Mouse (Mus musculus) MEL (cell line): Measurements from ENCODE around the gene Actr1b. TPM values are rescaled to one million over a fixed set of nuclear protein-coding genes. Genes with fewer than 3 reads are reported as not detected.

Experiments
- DNase-seq: peaks from one replicate; pipeline ENCODE4 v3.0.0; 2011; ENCODE audit warnings: low read depth, low spot score
- H3K27ac ChIP-seq: 2 replicates; pipeline ENCODE4 v1.5.1; 2012; ENCODE audit warnings: low read depth, mild to moderate bottlenecking, control low read depth, low read length, moderate library complexity; ENCODE audit not compliant: control insufficient read depth
- H3K27me3 ChIP-seq, 2 experiments: fragments of 150-350 bp in 1 of 2; sonication (generic) in 1 of 2; 2 replicates each; pipeline ENCODE4 v1.6.1; 2012; ENCODE audit warnings: low read length in 2 of 2, mild to moderate bottlenecking in 2 of 2, improper control_type of control experiment in 1 of 2, moderate library complexity in 1 of 2; ENCODE audit not compliant: insufficient read depth in 2 of 2, control insufficient read depth in 1 of 2
- H3K36me3 ChIP-seq, 2 experiments: 2 replicates each; pipeline ENCODE4 v1.6.1; 2012 to 2014; ENCODE audit warnings: low read length in 2 of 2, improper control_type of control experiment in 1 of 2, inconsistent platforms in 1 of 2, mild to moderate bottlenecking in 1 of 2; ENCODE audit not compliant: insufficient read depth in 2 of 2, control insufficient read depth in 1 of 2
- H3K4me1 ChIP-seq, 2 experiments: fragments of 150-350 bp in 1 of 2; sonication (generic) in 1 of 2; 2 replicates each; pipeline ENCODE4 v1.6.1; 2012; ENCODE audit warnings: low read length in 2 of 2, improper control_type of control experiment in 1 of 2, mild to moderate bottlenecking in 1 of 2; ENCODE audit not compliant: insufficient read depth in 2 of 2, control insufficient read depth in 1 of 2
- H3K4me3 ChIP-seq, 2 experiments: fragments of 150-350 bp in 1 of 2; sonication (generic) in 1 of 2; 2 replicates each; pipeline ENCODE4 v1.5.1; 2012; ENCODE audit warnings: low read depth in 2 of 2, low read length in 2 of 2, mild to moderate bottlenecking in 2 of 2, moderate library complexity in 2 of 2, control low read depth in 1 of 2, improper control_type of control experiment in 1 of 2; ENCODE audit not compliant: control insufficient read depth in 1 of 2, insufficient read depth in 1 of 2
- H3K79me2 ChIP-seq: 2 replicates; pipeline ENCODE4 v1.6.1; 2012; ENCODE audit warnings: mild to moderate bottlenecking, low read length, moderate library complexity; ENCODE audit not compliant: control insufficient read depth, poor library complexity, insufficient read depth
- H3K9ac ChIP-seq: 2 replicates; pipeline ENCODE4 v1.6.1; 2012; ENCODE audit warnings: low read depth, mild to moderate bottlenecking, control low read depth, low read length, moderate library complexity; ENCODE audit not compliant: control insufficient read depth, poor library complexity, severe bottlenecking
- H3K9me3 ChIP-seq: fragments of 150-350 bp; sonication (generic); replicated peaks from 2 replicates; pipeline ENCODE4 v1.6.1; 2012; ENCODE audit warnings: mild to moderate bottlenecking, low read length, improper control_type of control experiment, moderate library complexity; ENCODE audit not compliant: insufficient read depth
- CHD2 ChIP-seq: IDR thresholded peaks from 2 replicates; pipeline ENCODE4 v1.6.1; 2011; ENCODE audit warnings: low read length, improper control_type of control experiment
- CTCF ChIP-seq, 3 experiments: IDR thresholded peaks in 2 of 3; conservative IDR thresholded peaks in 1 of 3; 2 replicates each; pipeline ENCODE4 v1.5.1; 2011 to 2012; ENCODE audit warnings: low read length in 3 of 3, low read depth in 2 of 3, mild to moderate bottlenecking in 2 of 3, improper control_type of control experiment in 1 of 3, inconsistent platforms in 1 of 3, mixed read lengths in 1 of 3, moderate library complexity in 1 of 3; ENCODE audit not compliant: control insufficient read depth in 1 of 3, insufficient read depth in 1 of 3, poor library complexity in 1 of 3, severe bottlenecking in 1 of 3
- E2F4 ChIP-seq: IDR thresholded peaks from 2 replicates; pipeline ENCODE4 v1.6.1; 2011; ENCODE audit warnings: low read depth, low read length, improper control_type of control experiment, borderline replicate concordance
- ELF1 ChIP-seq: IDR thresholded peaks from 2 replicates; pipeline ENCODE4 v1.6.1; 2014; ENCODE audit warnings: low read depth, mild to moderate bottlenecking, inconsistent platforms, low read length, improper control_type of control experiment, moderate library complexity
- EP300 ChIP-seq, 2 experiments: IDR thresholded peaks; 2 replicates each; pipeline ENCODE4 v1.6.1; 2011; ENCODE audit warnings: improper control_type of control experiment in 2 of 2, low read length in 2 of 2, low read depth in 1 of 2, mild to moderate bottlenecking in 1 of 2
- JUND ChIP-seq: IDR thresholded peaks from 2 replicates; pipeline ENCODE4 v1.6.1; 2011; ENCODE audit warnings: low read depth, mild to moderate bottlenecking, improper control_type of control experiment, low read length
- KAT2A ChIP-seq: conservative IDR thresholded peaks from 2 replicates; pipeline ENCODE4 v1.6.1; 2012; ENCODE audit warnings: low read depth, low read length, improper control_type of control experiment, inconsistent platforms
- MAFK ChIP-seq: IDR thresholded peaks from 2 replicates; pipeline ENCODE4 v1.6.1; 2011; ENCODE audit warnings: low read depth, mild to moderate bottlenecking, low read length, improper control_type of control experiment, borderline replicate concordance
- MXI1 ChIP-seq: IDR thresholded peaks from 2 replicates; pipeline ENCODE4 v1.6.1; 2011; ENCODE audit warnings: mild to moderate bottlenecking, low read depth, low read length, improper control_type of control experiment
- MYB ChIP-seq: IDR thresholded peaks from 2 replicates; pipeline ENCODE4 v1.6.1; 2011; ENCODE audit warnings: mild to moderate bottlenecking, low read depth, low read length, improper control_type of control experiment
- MYC ChIP-seq: IDR thresholded peaks from 2 replicates; pipeline ENCODE4 v1.6.1; 2011; ENCODE audit warnings: low read depth, mild to moderate bottlenecking, low read length, improper control_type of control experiment, moderate library complexity
- NELFE ChIP-seq: IDR thresholded peaks from 2 replicates; pipeline ENCODE4 v1.6.1; 2011; ENCODE audit warnings: low read depth, low read length, improper control_type of control experiment
- NRF1 ChIP-seq: IDR thresholded peaks from 2 replicates; pipeline ENCODE4 v1.6.1; 2014; ENCODE audit warnings: low read depth, mild to moderate bottlenecking, inconsistent platforms, low read length, improper control_type of control experiment, moderate library complexity; ENCODE audit not compliant: poor library complexity, insufficient read depth, severe bottlenecking
- POLR2A ChIP-seq, 2 experiments: IDR thresholded peaks; 2 replicates each; pipeline ENCODE4 v1.6.1; 2011 to 2012; ENCODE audit warnings: low read length in 2 of 2, mild to moderate bottlenecking in 2 of 2, control low read depth in 1 of 2, improper control_type of control experiment in 1 of 2, low read depth in 1 of 2, moderate library complexity in 1 of 2; ENCODE audit not compliant: control insufficient read depth in 1 of 2, insufficient read depth in 1 of 2, poor library complexity in 1 of 2
- RAD21 ChIP-seq: IDR thresholded peaks from 2 replicates; pipeline ENCODE4 v1.6.1; 2011; ENCODE audit warnings: mild to moderate bottlenecking, low read depth, low read length, improper control_type of control experiment
- SMC3 ChIP-seq: IDR thresholded peaks from 2 replicates; pipeline ENCODE4 v1.6.1; 2011; ENCODE audit warnings: low read depth, low read length, improper control_type of control experiment
- TBP ChIP-seq: IDR thresholded peaks from 2 replicates; pipeline ENCODE4 v1.8.0; 2011; ENCODE audit warnings: low read depth, low read length, improper control_type of control experiment
- UBTF ChIP-seq: IDR thresholded peaks from 2 replicates; pipeline ENCODE4 v1.6.1; 2012; ENCODE audit warnings: low read depth, mild to moderate bottlenecking, inconsistent platforms, low read length, improper control_type of control experiment, moderate library complexity, borderline replicate concordance; ENCODE audit not compliant: insufficient read depth
- USF1 ChIP-seq: IDR thresholded peaks from 2 replicates; pipeline ENCODE4 v1.6.1; 2014; ENCODE audit warnings: low read depth, mild to moderate bottlenecking, inconsistent platforms, low read length, improper control_type of control experiment, moderate library complexity
- ZC3H11A ChIP-seq: IDR thresholded peaks from 2 replicates; pipeline ENCODE4 v1.6.1; 2012; ENCODE audit warnings: low read depth, mild to moderate bottlenecking, inconsistent platforms, low read length, improper control_type of control experiment
- ZMIZ1 ChIP-seq: IDR thresholded peaks from 2 replicates; pipeline ENCODE4 v1.6.1; 2012; ENCODE audit warnings: low read depth, mild to moderate bottlenecking, inconsistent platforms, low read length, improper control_type of control experiment, moderate library complexity
- polyA plus RNA-seq, 2 experiments: library from polyadenylated mRNA; stranded (reverse) in 1 of 2; unstranded in 1 of 2; fragments of >175 nt in 1 of 2; fragments of >200 nt in 1 of 2; gene quantifications; 2 replicates each; pipeline versions ENCODE4 v1.2.1 to v1.2.4; 2012; ENCODE audit warnings: low replicate concordance in 2 of 2, low read depth in 1 of 2; ENCODE audit not compliant: insufficient read length in 2 of 2, insufficient read depth in 1 of 2, missing spikeins in 1 of 2
- total RNA-seq: library from RNA; depleted of rRNA; stranded (reverse); fragments of 300-350 nt; gene quantifications from 2 replicates; pipeline ENCODE4 v1.2.3, GENCODE M21; 2012

Actr1b gene
- total and polyA plus RNA-seq, 3 experiments: 86.1 to 106 TPM; not detected in 1

DNA sequence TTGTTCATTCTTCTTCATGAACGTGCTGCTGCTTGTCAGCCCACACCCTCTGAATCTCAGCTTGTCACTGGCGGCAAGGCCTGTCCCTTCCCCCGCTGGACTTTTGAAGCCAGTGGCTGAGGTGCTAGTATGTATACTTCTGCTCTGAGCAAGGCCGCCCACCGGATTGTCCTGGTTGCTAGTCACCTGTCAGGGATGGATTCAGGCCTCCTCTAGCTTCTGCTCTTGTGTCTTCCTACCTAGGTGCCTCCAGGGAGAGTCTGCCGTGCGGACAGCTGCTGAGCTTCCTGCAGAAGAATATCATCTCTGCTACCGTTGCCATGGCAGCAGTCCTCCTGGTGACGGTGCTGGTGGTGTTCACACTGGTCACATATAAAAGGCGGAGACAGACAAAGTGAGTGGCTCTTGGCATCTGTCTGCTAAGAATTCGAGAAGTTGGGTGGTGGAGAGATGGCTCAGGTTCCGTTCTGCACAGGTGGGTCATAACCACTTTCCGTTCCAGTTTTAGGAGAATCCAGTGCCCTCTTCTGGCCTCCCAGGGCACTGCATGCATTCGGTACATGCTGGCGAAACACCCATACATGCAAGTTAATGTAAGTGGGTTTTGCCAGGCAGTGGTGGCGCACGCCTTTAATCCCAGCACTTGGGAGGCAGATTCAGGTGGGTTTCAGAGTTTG lies 30.2 kb upstream of the Actr1b start:
- H3K9me3 ChIP-seq: no peaks in the 10 kb centered on the region
- peaks cover 0 to 5% of the 10 kb centered on the region in 2 experiments; a peak in 1 of 4 replicates for H3K4me1 ChIP-seq
- H3K27ac ChIP-seq: no peak overlapping the region
- H3K9ac ChIP-seq: no peak overlapping the region
- H3K79me2 ChIP-seq: no peaks in the 10 kb centered on the region
- no peak overlapping the region for H3K4me3 ChIP-seq
- TF ChIP-seq ZMIZ1 (no peak), ZC3H11A (peak; percentile 36; the same call in 1 of the 2 replicates), EP300 (IDR thresholded peaks at IDR 0.05; ENCODE audit: low read depth in 1 of 2, low read length in 2 of 2) (no peak), NELFE (no peak), SMC3 (peak; percentile 76), MYC (no peak), CHD2 (no peak), UBTF (no peak), JUND (no peak), MAFK (no peak), CTCF (IDR thresholded peaks at IDR 0.05 in 2 of 3, conservative IDR thresholded peaks at IDR 0.05 in 1 of 3; ENCODE audit: control insufficient read depth in 1 of 3, insufficient read depth in 1 of 3, low read depth in 2 of 3, low read length in 3 of 3, poor library complexity in 1 of 3, severe bottlenecking in 1 of 3) (peak; percentile 76 to 81 (median 77)), ELF1 (no peak), MXI1 (no peak), RAD21 (peak; percentile 47), POLR2A (IDR thresholded peaks at IDR 0.05; ENCODE audit: control insufficient read depth in 1 of 2, insufficient read depth in 1 of 2, low read depth in 1 of 2, low read length in 2 of 2, poor library complexity in 1 of 2) (no peak)
- H3K27me3 ChIP-seq: peaks cover 0 to 4% of the 10 kb centered on the region in 2 experiments; a peak in 2 of 4 replicates
- peak; percentile 70 for DNase-seq
- H3K36me3 ChIP-seq: no peaks in the 10 kb centered on the region

GRCm38 (mm10) chr1:36743046-36743445 lies 28.8 kb upstream of the Actr1b start:
- peaks cover 0 to 4% of the 10 kb centered on the region in 2 experiments; a peak in 2 of 4 replicates for H3K27me3 ChIP-seq
- TF ChIP-seq TBP: no peak
- no peak for TF ChIP-seq KAT2A
- no peak for TF ChIP-seq MYC
- no peak for TF ChIP-seq ELF1
- TF ChIP-seq MYB: no peak
- no peak for TF ChIP-seq E2F4
- TF ChIP-seq MXI1: no peak
- no peak for TF ChIP-seq CHD2
- no peak for TF ChIP-seq SMC3
- no peak for TF ChIP-seq RAD21
- no peak for TF ChIP-seq NRF1
- no peak for TF ChIP-seq USF1
- H3K36me3 ChIP-seq: no peaks in the 10 kb centered on the region
- no peak overlapping the region for H3K4me3 ChIP-seq
- no peak overlapping the region for H3K27ac ChIP-seq
- peaks cover 0 to 5% of the 10 kb centered on the region in 2 experiments; a peak in 1 of 4 replicates for H3K4me1 ChIP-seq
- no peak for DNase-seq
- H3K79me2 ChIP-seq: no peaks in the 10 kb centered on the region
- H3K9me3 ChIP-seq: no peaks in the 10 kb centered on the region
- H3K9ac ChIP-seq: no peak overlapping the region
